Mouse (Mus musculus): ENCODE measurements around the gene Tc2n. TPM values are rescaled to one million over a fixed set of nuclear protein-coding genes. Genes with fewer than 3 reads are reported as not detected.

Gene Tc2n
- 0.14 TPM for polyA plus RNA-seq (2017; shearing (Covaris generic))

GRCm38 (mm10) chr12:101718054-101718754 is at the start of gene Tc2n:
TSS of gene Tc2n (minus strand) at chr12:101718523.

Other genes with a start within 250 kb of the Tc2n start
- not detected for gene Fbln5, start 100.5 kb upstream of the Tc2n start, polyA plus RNA-seq (2017; shearing (Covaris generic))
- gene Trip11, start 194.7 kb upstream of the Tc2n start, polyA plus RNA-seq (2017; shearing (Covaris generic)): 104 TPM
- gene Atxn3, start 239.7 kb upstream of the Tc2n start, polyA plus RNA-seq (2017; shearing (Covaris generic)): 33.8 TPM